ENCODE assay signal across 1 mouse cellular context in the genomic region with DNA sequence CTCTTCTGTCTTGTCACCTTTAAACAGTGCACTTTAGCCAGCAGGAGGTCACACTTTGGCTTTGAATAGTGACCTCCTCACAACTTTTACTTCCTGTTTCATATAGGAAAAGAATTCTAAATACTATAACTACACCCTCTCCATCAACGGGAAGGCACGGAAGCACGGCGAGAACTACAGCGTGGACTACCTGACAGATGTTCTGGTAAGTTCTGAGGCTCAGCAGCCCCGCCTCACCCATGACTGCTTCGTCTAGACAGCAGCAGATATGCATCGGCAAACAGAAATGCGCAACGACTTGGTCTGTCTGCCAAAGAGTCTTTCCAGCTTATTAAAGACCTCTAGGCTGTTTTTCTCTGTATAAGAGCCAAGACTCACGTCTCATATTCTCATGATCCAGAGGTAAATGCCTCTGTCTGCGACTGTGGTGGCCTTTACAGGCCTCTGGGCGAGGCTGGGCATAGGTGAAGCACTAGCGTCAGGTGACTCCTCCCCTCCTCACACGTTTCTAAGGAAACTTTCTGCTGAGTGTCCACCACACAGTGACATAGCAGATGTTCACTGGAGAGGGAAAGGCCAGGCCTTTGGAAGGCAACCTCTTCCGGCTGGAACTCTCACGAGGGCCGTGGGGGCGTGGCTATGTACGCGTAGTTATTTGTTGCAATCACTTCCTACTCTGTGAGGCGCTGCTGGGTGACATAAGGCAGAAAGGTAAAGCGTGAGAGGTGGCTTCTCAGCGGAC.
TF ChIP-seq lines count a peak whose summit lies in the region.

No protein-coding gene starts in this region.

TF ChIP-seq in MEL, 35 proteins besides CTCF, POLR2A, EP300 and RAD21 (continued from another document):
- TF ChIP-seq USF2 (IDR thresholded peaks at IDR 0.05; ENCODE audit: borderline replicate concordance in 1 of 2, insufficient read depth in 1 of 2, low read depth in 1 of 2, low read length in 2 of 2) (no peak), MEF2A (IDR thresholded peaks at IDR 0.05; ENCODE audit: extremely low read depth, insufficient replicate concordance, low read depth, low read length, poor library complexity, severe bottlenecking) (no peak), ZMIZ1 (IDR thresholded peaks at IDR 0.05; ENCODE audit: low read depth, low read length) (no peak)
